Comparison of ENCODE assay signal across 8 mouse cellular contexts in the genomic region with DNA sequence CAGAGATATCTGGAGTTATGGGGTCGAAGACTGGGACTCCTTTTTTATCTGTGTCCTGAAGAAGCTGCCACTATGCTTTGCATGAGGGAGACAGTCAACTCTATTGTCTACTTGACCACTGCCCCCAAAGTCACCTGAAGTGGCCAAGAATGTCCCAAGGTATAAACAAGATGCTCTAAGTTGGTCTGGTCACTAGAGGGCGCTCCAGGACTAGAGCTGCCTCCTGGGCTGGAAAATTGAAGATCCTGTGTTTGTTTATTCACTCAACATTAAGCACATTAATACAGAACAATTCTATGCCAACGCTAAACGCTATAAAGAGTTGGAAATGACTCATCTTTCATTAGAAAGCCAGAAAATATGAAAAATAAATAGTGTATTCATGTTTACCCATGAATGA. TPM values are rescaled to one million over a fixed set of nuclear protein-coding genes. Genes with fewer than 3 reads are reported as not detected.
A peak's percentile ranks its signal among the peaks of the same experiment; 100 is the strongest.
DNase-seq lines count a peak whose midpoint lies in the region; ATAC-seq and TF ChIP-seq lines count a peak whose summit lies in the region.

No protein-coding gene starts in this region.

- H3K4me2 ChIP-seq in midbrain, embryonic 13.5 days (replicated peaks): no peak overlapping the region
- H3K4me2 ChIP-seq in embryonic facial prominence, embryonic 14.5 days (ENCODE audit: low read depth, low read length): no peak overlapping the region
- H3K4me2 ChIP-seq in intestine, embryonic 14.5 days (ENCODE audit: low read length): no peak overlapping the region

- no peak overlapping the region for H3K4me3 ChIP-seq in midbrain, embryonic 10.5 days
- H3K4me3 ChIP-seq in midbrain, embryonic 13.5 days (replicated peaks): no peak overlapping the region
- H3K4me3 ChIP-seq in bone marrow, adult 2 months (replicated peaks; ENCODE audit: control insufficient read depth, low read depth, low read length): no peak overlapping the region
- no peak overlapping the region for H3K4me3 ChIP-seq in embryonic facial prominence, embryonic 14.5 days (ENCODE audit: low read depth, low read length)
- no peak overlapping the region for H3K4me3 ChIP-seq in intestine, embryonic 14.5 days (ENCODE audit: low read depth, low read length)

- WGBS in midbrain, embryonic 10.5 days: 15% methylated on average over 4 of the region's 4 CpGs
- WGBS in midbrain, embryonic 13.5 days: 16% methylated on average over 4 of the region's 4 CpGs
- 12% methylated on average over 4 of the region's 4 CpGs for WGBS in bone marrow, adult 2 months
- 16% methylated on average over 4 of the region's 4 CpGs for WGBS in embryonic facial prominence, embryonic 14.5 days
- WGBS in intestine, embryonic 14.5 days: 7% methylated on average over 4 of the region's 4 CpGs

- no peak for TF ChIP-seq POLR2A in bone marrow, adult 2 months (IDR thresholded peaks at IDR 0.05; ENCODE audit: borderline replicate concordance, control insufficient read depth, low read depth, low read length)

- H3K27me3 ChIP-seq in midbrain, embryonic 10.5 days (ENCODE audit: low read depth, poor library complexity, severe bottlenecking): no peaks in the 10 kb centered on the region
- no peaks in the 10 kb centered on the region for H3K27me3 ChIP-seq in midbrain, embryonic 13.5 days
- H3K27me3 ChIP-seq in embryonic facial prominence, embryonic 14.5 days (replicated peaks; ENCODE audit: control insufficient read depth, insufficient read depth, low read length): no peaks in the 10 kb centered on the region
- H3K27me3 ChIP-seq in intestine, embryonic 14.5 days (replicated peaks; ENCODE audit: control insufficient read depth, insufficient read depth, low read length): no peaks in the 10 kb centered on the region

- intact Hi-C loops in left cerebral cortex, postnatal 36 days (cut with DNase I): loop anchor here (2.0 to 5.0 kb wide), 3 partner anchors 27 to 261 kb away; no protein-coding TSS in a partner anchor

- peaks cover 31% of the 10 kb centered on the region for H3K4me1 ChIP-seq in midbrain, embryonic 10.5 days
- H3K4me1 ChIP-seq in midbrain, embryonic 13.5 days (replicated peaks): peaks cover 33% of the 10 kb centered on the region
- H3K4me1 ChIP-seq in bone marrow, adult 2 months (ENCODE audit: control insufficient read depth, insufficient read depth, low read length): no peaks in the 10 kb centered on the region
- no peaks in the 10 kb centered on the region for H3K4me1 ChIP-seq in embryonic facial prominence, embryonic 14.5 days (ENCODE audit: control insufficient read depth, insufficient read depth, low read length)
- no peaks in the 10 kb centered on the region for H3K4me1 ChIP-seq in intestine, embryonic 14.5 days (replicated peaks; ENCODE audit: control insufficient read depth, insufficient read depth, low read length)

- ATAC-seq in midbrain, embryonic 13.5 days: no peak
- ATAC-seq in embryonic facial prominence, embryonic 14.5 days (ENCODE audit: low read depth): no peak
- no peak for ATAC-seq in intestine, embryonic 14.5 days (replicated peaks; ENCODE audit: low FRiP score, low TSS enrichment, low read depth)

- no peaks in the 10 kb centered on the region for H3K36me3 ChIP-seq in midbrain, embryonic 10.5 days
- no peaks in the 10 kb centered on the region for H3K36me3 ChIP-seq in midbrain, embryonic 13.5 days
- no peaks in the 10 kb centered on the region for H3K36me3 ChIP-seq in embryonic facial prominence, embryonic 14.5 days (ENCODE audit: control insufficient read depth, insufficient read depth, low read length)
- H3K36me3 ChIP-seq in intestine, embryonic 14.5 days (ENCODE audit: control insufficient read depth, insufficient read depth, low read length): no peaks in the 10 kb centered on the region

- peak; percentile 63 for DNase-seq in midbrain, embryonic 10.5 days (ENCODE audit: low spot score)
- DNase-seq in embryonic facial prominence, embryonic 14.5 days (ENCODE audit: low spot score): peak; percentile 63
- DNase-seq in intestine, embryonic 14.5 days (ENCODE audit: low spot score): peak; percentile 86
- DNase-seq in left cerebral cortex, postnatal 36 days (ENCODE audit: low spot score in 2 of 2): peak; percentile 46 to 72
- peak; percentile 61 for DNase-seq in ovary, postnatal 14 days (ENCODE audit: low spot score)
- peak; percentile 73 for DNase-seq in thymus, postnatal 14 days

- peak; percentile 79 for TF ChIP-seq CTCF in bone marrow, adult 2 months (IDR thresholded peaks at IDR 0.05; ENCODE audit: control insufficient read depth, insufficient read depth, low read length)

- H3K9ac ChIP-seq in midbrain, embryonic 13.5 days (replicated peaks): no peak overlapping the region
- H3K9ac ChIP-seq in embryonic facial prominence, embryonic 14.5 days (ENCODE audit: low read depth, low read length): no peak overlapping the region
- no peak overlapping the region for H3K9ac ChIP-seq in intestine, embryonic 14.5 days (ENCODE audit: low read length)

- no peaks in the 10 kb centered on the region for H3K9me3 ChIP-seq in midbrain, embryonic 10.5 days (replicated peaks)
- no peaks in the 10 kb centered on the region for H3K9me3 ChIP-seq in midbrain, embryonic 13.5 days
- no peaks in the 10 kb centered on the region for H3K9me3 ChIP-seq in embryonic facial prominence, embryonic 14.5 days (ENCODE audit: control insufficient read depth, low read length)
- H3K9me3 ChIP-seq in intestine, embryonic 14.5 days (ENCODE audit: control insufficient read depth, low read length): no peaks in the 10 kb centered on the region

- no peak overlapping the region for H3K27ac ChIP-seq in midbrain, embryonic 10.5 days (replicated peaks)
- H3K27ac ChIP-seq in midbrain, embryonic 13.5 days: no peak overlapping the region
- no peak overlapping the region for H3K27ac ChIP-seq in bone marrow, adult 2 months (ENCODE audit: control insufficient read depth, insufficient read depth, low read depth, low read length, poor library complexity)
- H3K27ac ChIP-seq in embryonic facial prominence, embryonic 14.5 days (replicated peaks; ENCODE audit: low read depth, low read length): no peak overlapping the region
- H3K27ac ChIP-seq in intestine, embryonic 14.5 days (ENCODE audit: low read depth): no peak overlapping the region

RNA-seq across cellular contexts. Expression of a gene that starts 15.5 kb away (rescaled TPM):
- polyA plus RNA-seq in midbrain, embryonic 10.5 days (2016; fragmentation: Nextera tagmentation; extraction: Ambion mirVana): not detected in 2 replicates
- 0.27 and 4.2 TPM in 2 replicates for polyA plus RNA-seq in midbrain, embryonic 13.5 days (2015; fragmentation: Nextera tagmentation; extraction: Ambion mirVana)
- polyA plus RNA-seq in bone marrow, adult 2 months (2011; ENCODE audit: insufficient read depth, insufficient read length, low replicate concordance, missing spikeins): not detected in 2 replicates
- not detected in 2 replicates for polyA plus RNA-seq in embryonic facial prominence, embryonic 14.5 days (2014; fragmentation: Nextera tagmentation; extraction: Ambion mirVana)
- 4.5 and 12.9 TPM in 2 replicates for polyA plus RNA-seq in intestine, embryonic 14.5 days (2014; fragmentation: Nextera tagmentation; extraction: Ambion mirVana)
- total RNA-seq in left cerebral cortex, postnatal 36 days (2021): not detected

RNA-seq across cellular contexts. Expression of a gene that starts 23.1 kb away (rescaled TPM):
- not detected in 2 replicates for polyA plus RNA-seq in midbrain, embryonic 10.5 days (2016; fragmentation: Nextera tagmentation; extraction: Ambion mirVana)
- not detected in 2 replicates for polyA plus RNA-seq in midbrain, embryonic 13.5 days (2015; fragmentation: Nextera tagmentation; extraction: Ambion mirVana)
- not detected in 2 replicates for polyA plus RNA-seq in bone marrow, adult 2 months (2011; ENCODE audit: insufficient read depth, insufficient read length, low replicate concordance, missing spikeins)
- polyA plus RNA-seq in embryonic facial prominence, embryonic 14.5 days (2014; fragmentation: Nextera tagmentation; extraction: Ambion mirVana): not detected in 2 replicates
- not detected in 2 replicates for polyA plus RNA-seq in intestine, embryonic 14.5 days (2014; fragmentation: Nextera tagmentation; extraction: Ambion mirVana)
- total RNA-seq in left cerebral cortex, postnatal 36 days (2021): under 1 TPM in 1 of 2 experiments, not detected in 1; 0.20 TPM

RNA-seq across cellular contexts. Expression of a gene that starts 24.4 kb away (rescaled TPM):
- polyA plus RNA-seq in midbrain, embryonic 10.5 days (2016; fragmentation: Nextera tagmentation; extraction: Ambion mirVana): not detected in 2 replicates
- polyA plus RNA-seq in midbrain, embryonic 13.5 days (2015; fragmentation: Nextera tagmentation; extraction: Ambion mirVana): not detected in 2 replicates
- polyA plus RNA-seq in bone marrow, adult 2 months (2011; ENCODE audit: insufficient read depth, insufficient read length, low replicate concordance, missing spikeins): not detected in 2 replicates
- polyA plus RNA-seq in embryonic facial prominence, embryonic 14.5 days (2014; fragmentation: Nextera tagmentation; extraction: Ambion mirVana): not detected in 2 replicates
- polyA plus RNA-seq in intestine, embryonic 14.5 days (2014; fragmentation: Nextera tagmentation; extraction: Ambion mirVana): not detected in 2 replicates
- not detected for total RNA-seq in left cerebral cortex, postnatal 36 days (2021)

RNA-seq across cellular contexts. Expression of a gene that starts 33.5 kb away (rescaled TPM):
- 0.11 TPM in 1 of 2 replicates, not detected in the other for polyA plus RNA-seq in midbrain, embryonic 10.5 days (2016; fragmentation: Nextera tagmentation; extraction: Ambion mirVana)
- not detected in 2 replicates for polyA plus RNA-seq in midbrain, embryonic 13.5 days (2015; fragmentation: Nextera tagmentation; extraction: Ambion mirVana)
- not detected in 2 replicates for polyA plus RNA-seq in bone marrow, adult 2 months (2011; ENCODE audit: insufficient read depth, insufficient read length, low replicate concordance, missing spikeins)
- polyA plus RNA-seq in embryonic facial prominence, embryonic 14.5 days (2014; fragmentation: Nextera tagmentation; extraction: Ambion mirVana): 0.14 TPM in 1 of 2 replicates, not detected in the other
- not detected in 2 replicates for polyA plus RNA-seq in intestine, embryonic 14.5 days (2014; fragmentation: Nextera tagmentation; extraction: Ambion mirVana)
- not detected for total RNA-seq in left cerebral cortex, postnatal 36 days (2021)
